Mouse (Mus musculus) kidney, adult 18-20 months (tissue): ENCODE measurements around the gene Zfyve26.
"Not testable (repeated sequence)": the region's sequence is repeated elsewhere in the genome, so short reads cannot be mapped to it uniquely, and the experiment has no call there.

ENCODE experiments used
- DNase-seq: peaks from one replicate; pipeline ENCODE4 v3.0.0; 2021

Zfyve26 gene

GRCm38 (mm10) chr12:79254975-79255374 is 41.1 kb downstream of the Zfyve26 start:
- no peak for DNase-seq

- DNase-seq, result peak; percentile 32
These were observed 42.6 kb downstream of the Zfyve26 start for GRCm38 (mm10) chr12:79253294-79254053.

DNA sequence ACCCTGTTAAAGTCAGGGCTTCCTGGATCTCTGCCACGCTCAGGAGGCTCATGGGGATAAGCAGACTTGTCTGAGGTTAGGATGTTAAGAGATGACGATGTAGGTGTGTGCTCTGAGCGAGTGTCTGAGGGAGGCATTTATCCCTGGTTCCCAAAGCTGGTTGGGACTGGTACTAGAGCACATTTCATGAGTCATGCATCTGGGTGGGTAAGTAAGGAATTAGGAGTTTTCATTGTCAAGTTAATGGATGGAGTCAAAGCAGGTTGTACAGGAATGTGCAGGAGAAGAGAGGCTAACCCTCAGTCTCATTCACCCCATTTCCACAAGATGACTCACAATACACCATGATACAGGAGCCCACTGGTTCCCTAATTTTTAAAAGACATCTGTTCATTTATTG is 48.0 kb downstream of the Zfyve26 start:
- DNase-seq, result no peak

DNA sequence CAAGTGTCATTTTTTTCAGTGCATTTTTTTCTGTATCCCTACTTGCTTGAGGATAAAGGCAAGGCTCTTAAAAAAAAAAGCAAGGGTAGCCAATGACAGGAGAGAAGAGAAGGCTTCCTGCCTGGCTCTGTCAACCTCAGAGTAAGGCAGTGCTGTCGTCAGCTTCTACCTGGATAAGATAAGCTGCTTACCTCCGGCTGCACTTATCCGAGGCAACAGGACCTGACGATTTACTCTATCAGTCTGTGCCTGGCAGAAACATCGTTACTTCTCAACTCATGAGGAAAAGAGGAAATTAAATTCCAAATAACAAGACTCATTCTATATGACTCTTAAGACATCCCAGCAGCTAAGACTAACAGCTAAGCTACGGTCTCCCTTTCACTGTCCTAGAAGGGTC is 53.2 kb downstream of the Zfyve26 start:
- no peak for DNase-seq

- DNase-seq, result no peak
These were observed 54.1 kb downstream of the Zfyve26 start for GRCm38 (mm10) chr12:79241985-79242384.

DNA sequence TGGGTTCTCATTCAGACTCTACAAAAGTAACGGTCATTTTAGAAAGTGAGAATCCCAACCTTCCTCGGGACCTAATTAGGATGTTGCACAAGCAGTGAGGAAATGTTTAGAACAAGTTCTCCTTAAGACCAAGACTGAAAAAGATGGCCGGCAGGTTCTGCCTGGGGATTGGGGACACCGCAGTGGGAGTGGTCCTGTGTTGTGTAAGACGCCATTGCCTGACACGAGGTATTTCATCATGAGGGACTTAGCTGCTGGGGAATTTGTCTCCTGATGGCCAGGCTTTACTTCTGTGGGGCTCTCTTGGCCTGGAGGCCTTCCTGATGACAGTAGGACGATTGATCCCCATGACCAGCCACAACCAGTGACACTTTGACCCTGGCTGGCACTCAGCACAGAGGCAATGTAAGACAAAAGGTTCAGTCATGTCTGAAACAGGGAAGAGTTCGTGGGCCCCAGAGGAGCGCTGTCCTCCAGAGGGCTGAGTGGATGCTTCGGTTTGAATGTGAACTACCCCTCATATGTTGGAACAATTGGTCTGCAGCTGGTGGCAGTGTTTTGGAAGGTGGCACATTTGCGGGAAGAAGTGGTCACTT is 60.5 kb downstream of the Zfyve26 start:
- no peak for DNase-seq

DNA sequence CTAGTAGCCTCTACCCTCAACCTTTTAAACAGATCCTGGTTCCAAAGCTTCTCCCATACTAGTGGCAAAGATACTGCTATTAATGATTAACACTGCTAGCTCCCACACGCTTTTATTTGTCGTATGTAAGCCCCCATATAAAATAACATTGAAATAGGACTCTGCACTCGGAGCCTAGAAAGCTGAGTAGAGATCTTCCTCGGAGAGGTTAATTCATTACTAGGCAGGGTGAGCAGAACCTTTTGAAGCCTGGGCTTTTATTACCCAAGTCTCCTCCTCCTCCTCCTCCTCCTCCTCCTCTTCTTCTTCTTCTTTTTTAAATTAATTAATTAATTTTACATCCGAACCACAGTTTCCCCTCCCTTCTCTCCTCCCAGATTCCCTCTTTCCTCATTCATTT is 78.6 kb downstream of the Zfyve26 start:
- DNase-seq, result no peak

DNA sequence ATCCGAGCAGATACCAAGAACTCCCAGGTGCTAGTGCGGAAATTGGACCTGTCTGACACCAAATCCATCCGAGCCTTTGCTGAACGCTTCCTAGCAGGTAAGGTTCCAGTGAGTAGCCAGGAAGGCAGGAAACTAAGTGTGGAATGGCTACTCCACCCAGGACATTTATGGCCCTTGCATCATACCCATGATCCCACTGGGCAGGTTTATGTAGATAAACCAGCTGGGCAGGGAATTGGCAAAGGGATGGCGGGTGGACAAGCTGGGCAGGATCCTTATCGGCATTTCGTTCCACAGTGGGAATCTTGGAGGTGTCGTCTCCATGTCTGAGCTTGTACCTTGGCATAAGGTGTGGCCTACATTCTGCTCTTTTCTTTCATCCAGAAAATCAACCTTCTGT is 84.7 kb downstream of the Zfyve26 start:
- no peak for DNase-seq

GRCm38 (mm10) chr12:79208703-79209464 is 87.2 kb downstream of the Zfyve26 start, which contains the start of gene Rdh12:
Gene Rdh12, plus strand, starts transcription at chr12:79208914.
- DNase-seq, result peak; percentile 19

GRCm38 (mm10) chr12:79201882-79202281 is 94.2 kb downstream of the Zfyve26 start:
- DNase-seq, result no peak

GRCm38 (mm10) chr12:79197105-79197504 is 99.0 kb downstream of the Zfyve26 start:
- no peak for DNase-seq

- DNase-seq, result peak; percentile 73
These were observed 102.7 kb downstream of the Zfyve26 start for GRCm38 (mm10) chr12:79193441-79193840.

- no peak for DNase-seq
These were observed 103.9 kb downstream of the Zfyve26 start, which contains the start of gene Rdh11 for GRCm38 (mm10) chr12:79192193-79192592. Gene Rdh11, minus strand, starts transcription at chr12:79192293.

DNA sequence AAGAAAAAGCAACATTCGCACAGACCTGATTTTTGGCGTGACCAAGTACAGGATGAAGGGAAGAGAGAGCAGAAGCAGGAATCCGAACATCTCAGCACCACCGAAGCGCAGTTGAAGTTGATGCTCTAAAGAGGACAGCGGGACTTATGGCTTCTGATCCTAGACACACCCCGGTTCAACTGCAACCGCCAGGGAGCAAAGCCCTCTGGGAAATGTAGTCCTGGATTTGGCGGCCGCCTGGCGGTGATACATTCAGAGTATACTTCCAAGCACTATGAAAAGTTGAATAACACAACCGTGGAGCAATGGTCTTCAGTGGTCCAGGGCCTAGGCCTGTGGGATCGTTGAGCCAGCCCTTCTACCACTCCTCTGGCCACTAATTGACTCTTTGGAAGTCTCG is 104.4 kb downstream of the Zfyve26 start:
- DNase-seq, result peak; percentile 78

DNA sequence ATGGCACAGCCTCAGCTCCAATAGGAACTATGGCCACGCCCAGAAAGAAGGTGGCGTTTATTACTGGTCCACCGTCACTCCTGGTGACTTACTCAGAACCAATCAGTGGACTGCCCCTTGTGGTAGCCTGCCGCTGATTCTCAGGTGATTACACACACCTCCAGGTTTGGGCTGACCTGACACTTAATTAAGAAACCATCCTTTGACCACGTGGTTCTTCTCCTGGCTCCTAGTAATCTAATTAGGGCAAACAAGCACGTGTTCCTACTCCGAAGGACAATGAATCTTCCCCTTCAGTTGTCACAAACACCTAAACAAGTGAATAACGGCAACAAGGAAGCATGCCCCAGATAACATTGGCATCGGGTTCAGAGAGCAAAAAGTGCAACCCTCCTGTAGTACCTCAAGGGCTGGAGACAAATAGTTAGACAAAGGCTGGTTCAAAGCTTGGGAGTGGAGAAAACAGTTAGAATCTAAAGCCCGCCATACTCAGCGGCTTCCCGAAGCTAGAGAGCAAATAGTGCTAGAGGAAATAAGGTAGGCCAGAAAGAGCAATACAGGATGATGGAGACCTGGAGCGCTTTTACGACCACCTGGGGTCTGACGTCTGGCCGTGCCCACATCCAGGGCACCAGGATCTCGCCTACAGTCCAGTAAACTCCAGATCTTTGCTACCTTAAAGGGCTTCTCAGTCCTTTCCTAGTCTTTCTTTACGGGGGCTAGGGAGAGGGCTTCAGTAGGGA is 105.0 kb downstream of the Zfyve26 start:
- peak; percentile 50 for DNase-seq

DNA sequence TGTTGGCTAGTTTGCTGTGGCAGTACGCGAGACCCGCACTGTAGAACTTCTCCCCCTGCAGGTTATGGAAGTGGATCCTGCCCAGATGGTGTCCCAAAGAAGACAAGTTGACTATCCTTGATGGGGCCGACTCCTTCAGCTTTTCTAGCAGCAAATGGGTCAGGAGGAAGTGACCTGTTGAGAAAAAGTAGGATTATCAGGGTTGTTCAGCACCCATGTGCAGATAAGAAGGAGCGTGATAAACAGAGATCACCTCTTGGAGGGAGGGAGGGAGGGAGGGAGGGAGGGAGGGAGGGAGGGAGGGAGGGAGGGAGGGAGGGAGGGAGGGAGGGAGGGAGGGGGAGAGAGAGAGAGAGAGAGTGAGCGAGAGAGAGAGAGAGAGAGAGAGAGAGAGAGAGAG is 110.9 kb downstream of the Zfyve26 start:
- not testable (repeated sequence) for DNase-seq
